Mouse (Mus musculus) adrenal gland (tissue): Measurements from ENCODE around the gene Ank2.

Experiments
- intact Hi-C: fragments of 180-260 bp; cut with DNase I; formaldehyde crosslinking; loops from one replicate; pipeline ENCODE4 v1.15.1; 2025

Ank2 gene

GRCm38 (mm10) chr3:127246989-127247708, 252.0 kb downstream of the Ank2 start:
- intact Hi-C loops = no loop called here

- intact Hi-C loops = no loop called here
Observed at GRCm38 (mm10) chr3:127243928-127244642, 255.1 kb downstream of the Ank2 start.

- intact Hi-C loops = no loop called here
Observed at GRCm38 (mm10) chr3:127242234-127242810, 256.8 kb downstream of the Ank2 start.

GRCm38 (mm10) chr3:127235271-127235670, 263.9 kb downstream of the Ank2 start:
- intact Hi-C loops = no loop called here

- intact Hi-C loops = no loop called here
Observed at GRCm38 (mm10) chr3:127225799-127226730, 273.1 kb downstream of the Ank2 start.

- intact Hi-C loops = no loop called here
Observed at GRCm38 (mm10) chr3:127225167-127225798, 273.9 kb downstream of the Ank2 start.

GRCm38 (mm10) chr3:127224315-127225166, 274.6 kb downstream of the Ank2 start:
- intact Hi-C loops = no loop called here

- intact Hi-C loops = no loop called here
Observed at GRCm38 (mm10) chr3:127222086-127222485, 277.1 kb downstream of the Ank2 start.

GRCm38 (mm10) chr3:127220859-127221258, 278.3 kb downstream of the Ank2 start:
- intact Hi-C loops = no loop called here

- intact Hi-C loops = no loop called here
Observed at GRCm38 (mm10) chr3:127213534-127213933, 285.6 kb downstream of the Ank2 start.

GRCm38 (mm10) chr3:127211119-127211518, 288.0 kb downstream of the Ank2 start:
- intact Hi-C loops = no loop called here

GRCm38 (mm10) chr3:127210552-127210951, 288.6 kb downstream of the Ank2 start:
- intact Hi-C loops = no loop called here

GRCm38 (mm10) chr3:127208871-127209270, 290.3 kb downstream of the Ank2 start:
- intact Hi-C loops = no loop called here

GRCm38 (mm10) chr3:127205883-127206434, 293.2 kb downstream of the Ank2 start:
- intact Hi-C loops = no loop called here

- intact Hi-C loops = no loop called here
Observed at GRCm38 (mm10) chr3:127202484-127203115, 296.6 kb downstream of the Ank2 start.

GRCm38 (mm10) chr3:127200789-127201188, 298.4 kb downstream of the Ank2 start:
- intact Hi-C loops = no loop called here

GRCm38 (mm10) chr3:127199112-127199665, 300.0 kb downstream of the Ank2 start:
- intact Hi-C loops = no loop called here

GRCm38 (mm10) chr3:127198656-127199055, 300.5 kb downstream of the Ank2 start:
- intact Hi-C loops = no loop called here

- intact Hi-C loops = loop anchor here (10.0 kb wide), 1 partner anchor 116 kb away; no protein-coding TSS in a partner anchor
Observed at GRCm38 (mm10) chr3:127188789-127189128, 310.4 kb downstream of the Ank2 start.
